Mouse (Mus musculus): ENCODE results near the gene Sox5. TPM values are rescaled to one million over a fixed set of nuclear protein-coding genes. Genes with fewer than 3 reads are reported as not detected.

The Sox5 gene
- total and polyA plus RNA-seq, 3 experiments: 1.7 to 3.4 (median 2.4) TPM

DNA sequence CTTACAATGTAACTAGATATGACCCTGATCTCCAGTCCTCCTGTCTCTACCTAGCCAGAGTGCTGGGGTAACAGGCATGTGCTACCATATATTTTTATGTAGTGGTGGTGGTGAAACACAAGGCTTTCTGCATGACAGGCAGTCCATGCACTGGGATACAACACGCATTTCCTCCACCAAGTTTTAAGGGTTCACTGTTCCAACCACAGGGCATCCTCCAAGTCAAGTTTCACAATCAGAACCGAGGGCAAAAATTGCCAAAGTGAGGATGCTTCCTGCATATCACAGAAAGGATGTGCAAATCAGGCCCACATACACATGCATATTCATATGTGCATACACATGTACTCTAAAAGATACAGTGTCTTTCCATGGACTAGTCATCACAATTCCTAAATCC lies 888.9 kb downstream of the Sox5 start:
- Histone ChIP-seq H3K27me3 (ENCODE audit: control insufficient read depth, insufficient read depth, low read length) (no peaks in the 10 kb centered on the region), H3K79me2 (replicated peaks; ENCODE audit: control insufficient read depth, insufficient read depth, low read length) (no peaks in the 10 kb centered on the region), H3K36me3 (ENCODE audit: control insufficient read depth, insufficient read depth, low read length) (no peaks in the 10 kb centered on the region), H3K27ac (no peak overlapping the region), H3K4me3 (no peak overlapping the region), H3K4me1 (ENCODE audit: control insufficient read depth, insufficient read depth, low read length) (no peaks in the 10 kb centered on the region), H3K9ac (ENCODE audit: low read depth, low read length) (no peak overlapping the region)
- intact Hi-C loops (cut with DNase I): no loop called here
- TF ChIP-seq EP300 (IDR thresholded peaks at IDR 0.05; ENCODE audit: insufficient read depth, low read depth, low read length) (no peak), CTCF (IDR thresholded peaks at IDR 0.05) (no peak), POLR2A (IDR thresholded peaks at IDR 0.05; ENCODE audit: insufficient read depth, low read depth, low read length) (no peak)
- WGBS: 73% methylated on average over 2 of the region's 2 CpGs
- no peak for DNase-seq

DNA sequence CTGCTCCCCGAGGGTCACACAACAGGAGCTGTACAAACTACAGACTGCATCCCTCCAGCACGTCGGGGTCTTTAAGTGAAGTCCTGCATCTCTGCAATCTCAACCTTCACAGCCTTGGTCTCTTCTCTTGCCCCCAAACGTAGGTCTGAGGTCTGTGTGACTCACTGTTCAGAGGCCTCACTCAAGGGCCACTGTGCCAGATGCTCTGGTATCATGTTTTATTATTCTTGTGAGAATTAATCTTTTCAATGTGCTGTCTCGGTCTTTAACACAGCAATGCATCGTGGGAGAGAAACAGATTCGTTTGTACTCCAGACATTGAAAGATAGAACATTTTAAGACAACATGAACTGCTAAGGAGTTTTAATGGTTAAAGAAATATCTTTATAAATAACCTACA lies 893.2 kb downstream of the Sox5 start:
- Histone ChIP-seq H3K36me3 (ENCODE audit: control insufficient read depth, insufficient read depth, low read length) (no peaks in the 10 kb centered on the region), H3K4me3 (no peak overlapping the region), H3K4me1 (ENCODE audit: control insufficient read depth, insufficient read depth, low read length) (no peaks in the 10 kb centered on the region), H3K9ac (ENCODE audit: low read depth, low read length) (no peak overlapping the region), H3K27me3 (ENCODE audit: control insufficient read depth, insufficient read depth, low read length) (no peaks in the 10 kb centered on the region), H3K27ac (no peak overlapping the region), H3K79me2 (replicated peaks; ENCODE audit: control insufficient read depth, insufficient read depth, low read length) (no peaks in the 10 kb centered on the region)
- intact Hi-C loops (cut with DNase I): no loop called here
- DNase-seq: no peak
- no peak for TF ChIP-seq POLR2A (IDR thresholded peaks at IDR 0.05; ENCODE audit: insufficient read depth, low read depth, low read length)
- no peak for TF ChIP-seq EP300 (IDR thresholded peaks at IDR 0.05; ENCODE audit: insufficient read depth, low read depth, low read length)
- no peak for TF ChIP-seq CTCF (IDR thresholded peaks at IDR 0.05)
- WGBS: 73% methylated on average over 7 of the region's 7 CpGs

DNA sequence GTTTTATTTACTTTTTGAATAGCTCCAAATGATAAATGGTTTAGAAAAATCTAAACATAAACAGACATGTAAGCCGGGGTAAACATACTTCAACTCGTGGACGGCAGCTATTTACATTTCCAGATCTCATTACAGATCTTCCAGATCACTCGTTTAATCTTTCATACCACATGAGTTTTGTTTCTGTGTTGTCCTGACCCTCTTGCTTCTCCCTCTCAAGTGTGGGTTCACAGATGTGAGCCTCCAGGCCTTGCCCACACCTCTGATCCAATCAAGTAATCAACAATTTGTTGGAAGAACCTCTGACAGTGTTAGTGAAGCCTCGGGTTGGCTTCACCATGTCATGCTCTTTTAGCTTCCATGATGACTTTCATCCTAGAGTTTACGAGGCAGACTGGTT lies 903.3 kb downstream of the Sox5 start:
- Histone ChIP-seq H3K79me2 (replicated peaks; ENCODE audit: control insufficient read depth, insufficient read depth, low read length) (no peaks in the 10 kb centered on the region), H3K4me3 (no peak overlapping the region), H3K27me3 (ENCODE audit: control insufficient read depth, insufficient read depth, low read length) (no peaks in the 10 kb centered on the region), H3K9ac (ENCODE audit: low read depth, low read length) (no peak overlapping the region), H3K4me1 (ENCODE audit: control insufficient read depth, insufficient read depth, low read length) (no peaks in the 10 kb centered on the region), H3K27ac (no peak overlapping the region), H3K36me3 (ENCODE audit: control insufficient read depth, insufficient read depth, low read length) (no peaks in the 10 kb centered on the region)
- no peak for DNase-seq
- intact Hi-C loops (cut with DNase I): no loop called here
- WGBS: 80% methylated on average over 6 of the region's 6 CpGs
- TF ChIP-seq EP300 (IDR thresholded peaks at IDR 0.05; ENCODE audit: insufficient read depth, low read depth, low read length) (no peak), POLR2A (IDR thresholded peaks at IDR 0.05; ENCODE audit: insufficient read depth, low read depth, low read length) (no peak)

DNA sequence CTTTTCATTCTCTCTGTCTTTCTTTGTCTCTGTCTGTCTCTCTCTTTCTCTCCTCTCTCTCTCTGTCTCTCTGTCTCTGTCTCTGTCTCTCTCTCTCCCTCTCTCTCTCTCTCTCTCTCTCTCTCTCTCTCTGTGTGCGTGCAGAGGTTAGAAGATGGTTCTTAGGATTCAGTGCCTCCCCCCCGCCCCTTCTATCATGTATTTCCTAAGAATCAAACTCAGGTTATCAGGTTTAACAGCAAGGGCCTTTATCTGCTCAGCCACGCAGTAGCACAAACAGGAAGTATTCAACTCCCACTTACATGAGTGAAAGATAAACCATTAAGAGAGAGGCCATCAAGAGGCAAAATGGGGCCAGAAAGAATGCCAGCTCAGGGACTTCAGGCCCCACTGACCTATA lies 913.0 kb downstream of the Sox5 start:
- no peak overlapping the region for H3K9ac ChIP-seq (ENCODE audit: low read depth, low read length)
- no peak overlapping the region for H3K4me3 ChIP-seq
- no peaks in the 10 kb centered on the region for H3K79me2 ChIP-seq (replicated peaks; ENCODE audit: control insufficient read depth, insufficient read depth, low read length)
- H3K36me3 ChIP-seq (ENCODE audit: control insufficient read depth, insufficient read depth, low read length): no peaks in the 10 kb centered on the region
- DNase-seq: no peak
- TF ChIP-seq EP300 (IDR thresholded peaks at IDR 0.05; ENCODE audit: insufficient read depth, low read depth, low read length) (no peak), CTCF (IDR thresholded peaks at IDR 0.05) (no peak), POLR2A (IDR thresholded peaks at IDR 0.05; ENCODE audit: insufficient read depth, low read depth, low read length) (no peak)
- H3K27me3 ChIP-seq (ENCODE audit: control insufficient read depth, insufficient read depth, low read length): 0 out of 2 replicates have a peak, but pooled peaks cover 2% of the 10 kb centered on the region
- no peak overlapping the region for H3K27ac ChIP-seq
- WGBS: 63% methylated on average over 3 of the region's 3 CpGs
- intact Hi-C loops (cut with DNase I): no loop called here
- H3K4me1 ChIP-seq (ENCODE audit: control insufficient read depth, insufficient read depth, low read length): no peaks in the 10 kb centered on the region; the same call in 1 of the 2 replicates

DNA sequence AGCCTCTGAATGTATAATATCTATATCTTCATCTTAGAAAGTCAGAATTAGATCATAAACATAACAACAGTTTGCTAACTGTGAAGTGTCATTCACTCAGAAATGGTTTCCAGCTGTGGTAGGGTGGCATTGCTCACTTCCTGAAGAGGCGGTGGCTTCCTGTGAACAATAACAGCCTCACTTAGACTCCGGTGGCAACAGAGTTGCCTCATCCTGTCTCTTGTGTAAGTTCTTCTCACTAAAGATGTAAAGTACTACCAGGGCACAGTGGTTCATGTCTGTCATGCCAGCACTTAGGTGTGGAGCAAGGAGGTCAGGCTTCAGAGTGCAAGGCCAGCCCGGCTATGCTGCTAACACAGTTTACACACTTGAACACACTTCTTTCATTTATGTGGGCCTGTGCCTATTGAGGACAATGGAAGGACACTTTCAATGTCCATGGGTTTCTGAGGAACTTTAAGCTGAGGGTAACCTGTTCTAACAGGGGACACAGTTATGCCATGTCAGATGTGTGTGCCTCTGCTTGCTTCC lies 913.6 kb downstream of the Sox5 start:
- Histone ChIP-seq H3K27me3 (ENCODE audit: control insufficient read depth, insufficient read depth, low read length) (0 out of 2 replicates have a peak, but pooled peaks cover 2% of the 10 kb centered on the region), H3K4me1 (ENCODE audit: control insufficient read depth, insufficient read depth, low read length) (no peaks in the 10 kb centered on the region; the same call in 1 of the 2 replicates), H3K79me2 (replicated peaks; ENCODE audit: control insufficient read depth, insufficient read depth, low read length) (no peaks in the 10 kb centered on the region), H3K36me3 (ENCODE audit: control insufficient read depth, insufficient read depth, low read length) (no peaks in the 10 kb centered on the region), H3K9ac (ENCODE audit: low read depth, low read length) (no peak overlapping the region), H3K4me3 (no peak overlapping the region), H3K27ac (no peak overlapping the region)
- 61% methylated on average over 3 of the region's 3 CpGs for WGBS
- no peak for TF ChIP-seq EP300 (IDR thresholded peaks at IDR 0.05; ENCODE audit: insufficient read depth, low read depth, low read length)
- TF ChIP-seq POLR2A (IDR thresholded peaks at IDR 0.05; ENCODE audit: insufficient read depth, low read depth, low read length): no peak
- no peak for TF ChIP-seq CTCF (IDR thresholded peaks at IDR 0.05)
- DNase-seq: no peak
- intact Hi-C loops (cut with DNase I): no loop called here

DNA sequence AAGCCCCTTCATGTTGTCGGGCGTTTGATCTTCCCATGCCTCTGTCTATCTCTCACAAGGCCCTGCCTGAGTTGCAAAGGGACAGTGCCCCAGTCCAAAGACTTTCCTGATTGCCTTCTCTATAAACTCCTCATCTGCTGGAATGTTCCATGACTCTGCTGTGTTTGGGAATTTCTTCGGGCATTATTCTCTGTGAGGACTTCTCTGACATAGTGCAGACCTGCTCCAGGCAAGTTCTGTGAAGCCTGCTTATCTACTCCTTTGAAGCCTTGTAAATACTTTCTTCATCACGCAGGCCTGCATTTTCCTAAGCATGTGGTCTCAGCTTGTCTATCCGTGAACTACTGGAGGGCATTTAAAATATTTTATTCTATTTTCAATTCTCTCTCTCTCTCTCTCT lies 914.7 kb downstream of the Sox5 start:
- H3K27ac ChIP-seq: no peak overlapping the region
- 33% methylated on average over 5 of the region's 5 CpGs for WGBS
- 0 out of 2 replicates have a peak, but pooled peaks cover 2% of the 10 kb centered on the region for H3K27me3 ChIP-seq (ENCODE audit: control insufficient read depth, insufficient read depth, low read length)
- H3K4me1 ChIP-seq (ENCODE audit: control insufficient read depth, insufficient read depth, low read length): no peaks in the 10 kb centered on the region; the same call in 1 of the 2 replicates
- no peak overlapping the region for H3K4me3 ChIP-seq
- H3K36me3 ChIP-seq (ENCODE audit: control insufficient read depth, insufficient read depth, low read length): no peaks in the 10 kb centered on the region
- TF ChIP-seq POLR2A (IDR thresholded peaks at IDR 0.05; ENCODE audit: insufficient read depth, low read depth, low read length) (no peak), CTCF (IDR thresholded peaks at IDR 0.05) (no peak), EP300 (IDR thresholded peaks at IDR 0.05; ENCODE audit: insufficient read depth, low read depth, low read length) (no peak)
- no peak overlapping the region for H3K9ac ChIP-seq (ENCODE audit: low read depth, low read length)
- H3K79me2 ChIP-seq (replicated peaks; ENCODE audit: control insufficient read depth, insufficient read depth, low read length): no peaks in the 10 kb centered on the region
- intact Hi-C loops (cut with DNase I): no loop called here
- DNase-seq: no peak

Measured in heart, adult 2 months (tissue).